Mouse (Mus musculus): ENCODE measurements around the gene Arid3b. TPM values are rescaled to one million over a fixed set of nuclear protein-coding genes. Genes with fewer than 3 reads are reported as not detected.

Arid3b gene
- total RNA-seq, 2 experiments from 2014 or later = 3.2 to 3.4 TPM

DNA sequence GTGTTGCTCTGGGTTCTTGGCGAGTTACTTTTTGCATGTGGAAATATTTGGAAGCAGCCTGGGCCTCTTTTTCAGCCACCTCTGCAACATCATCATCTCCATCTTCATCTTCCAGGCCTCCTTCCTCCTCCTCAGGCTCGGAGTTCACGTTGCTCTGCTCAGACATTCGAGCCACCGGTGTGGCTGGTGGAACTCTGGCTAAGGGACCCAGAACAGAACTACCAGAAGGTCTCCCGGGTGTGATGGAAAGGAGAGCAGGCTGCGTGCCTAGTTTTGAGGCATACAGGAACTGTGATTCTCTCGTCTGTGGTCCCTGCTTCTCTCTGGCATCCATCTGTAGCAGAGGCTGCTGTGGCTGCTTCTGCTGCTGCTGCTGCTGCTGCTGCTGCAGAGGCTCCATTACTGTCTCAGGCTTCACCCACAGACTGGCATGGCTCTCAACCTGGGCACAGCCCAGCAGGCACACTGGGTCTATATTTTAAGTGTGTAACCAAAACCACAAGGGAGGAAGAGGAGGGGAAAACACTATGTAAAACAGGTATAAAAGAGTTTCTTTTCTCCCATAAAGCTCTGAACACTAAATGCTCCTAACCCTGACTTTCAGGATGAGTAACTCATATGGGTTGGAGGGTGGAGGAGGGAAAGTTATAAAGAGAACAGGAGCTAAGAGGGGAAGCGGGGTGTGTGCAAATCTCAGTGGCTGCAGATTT, 2.7 kb downstream of the Arid3b start:
- ATAC-seq (replicated peaks; ENCODE audit: low FRiP score, low TSS enrichment, poor library complexity, severe bottlenecking) = no peak

GRCm38 (mm10) chr9:57831267-57832082, 5.1 kb downstream of the Arid3b start:
- peak; percentile 91 for ATAC-seq (replicated peaks; ENCODE audit: low FRiP score, low TSS enrichment, poor library complexity, severe bottlenecking)

GRCm38 (mm10) chr9:57829812-57830557, 6.6 kb downstream of the Arid3b start:
- no peak for ATAC-seq (replicated peaks; ENCODE audit: low FRiP score, low TSS enrichment, poor library complexity, severe bottlenecking)

- no peak for ATAC-seq (replicated peaks; ENCODE audit: low FRiP score, low TSS enrichment, poor library complexity, severe bottlenecking)
These were observed 13.2 kb downstream of the Arid3b start for GRCm38 (mm10) chr9:57823397-57823796.

- peak; percentile 73 for ATAC-seq (replicated peaks; ENCODE audit: low FRiP score, low TSS enrichment, poor library complexity, severe bottlenecking)
These were observed 13.8 kb downstream of the Arid3b start for GRCm38 (mm10) chr9:57822812-57823211.

- ATAC-seq (replicated peaks; ENCODE audit: low FRiP score, low TSS enrichment, poor library complexity, severe bottlenecking) = no peak; the same call in 1 of the 2 replicates
These were observed 16.2 kb downstream of the Arid3b start for GRCm38 (mm10) chr9:57820186-57821080.

DNA sequence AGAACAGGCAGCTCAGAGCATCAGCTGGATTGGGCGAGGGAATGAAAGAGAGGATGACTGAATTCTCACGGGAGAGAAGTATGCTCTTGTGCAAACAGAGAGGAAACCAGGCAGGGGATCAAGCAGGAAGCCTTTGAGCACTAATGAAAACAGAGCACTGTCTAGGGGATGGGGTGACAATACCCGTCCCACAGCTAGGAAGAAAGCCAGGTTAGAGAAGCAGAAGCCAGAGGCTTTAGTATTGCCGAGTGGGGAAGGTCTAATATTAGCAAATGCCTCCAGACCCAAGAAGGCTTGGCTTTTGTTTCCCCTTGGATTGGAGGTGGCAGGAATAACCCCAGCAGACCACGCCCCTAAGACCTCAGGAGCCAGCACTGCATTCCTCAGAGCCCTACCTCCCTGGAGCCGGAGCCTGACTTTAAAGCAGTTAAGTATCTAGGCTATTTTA, 19.3 kb downstream of the Arid3b start:
- no peak for ATAC-seq (replicated peaks; ENCODE audit: low FRiP score, low TSS enrichment, poor library complexity, severe bottlenecking)

GRCm38 (mm10) chr9:57814866-57815265, 21.7 kb downstream of the Arid3b start:
- ATAC-seq (replicated peaks; ENCODE audit: low FRiP score, low TSS enrichment, poor library complexity, severe bottlenecking) = no peak

GRCm38 (mm10) chr9:57814014-57814413, 22.6 kb downstream of the Arid3b start:
- ATAC-seq (replicated peaks; ENCODE audit: low FRiP score, low TSS enrichment, poor library complexity, severe bottlenecking) = no peak

DNA sequence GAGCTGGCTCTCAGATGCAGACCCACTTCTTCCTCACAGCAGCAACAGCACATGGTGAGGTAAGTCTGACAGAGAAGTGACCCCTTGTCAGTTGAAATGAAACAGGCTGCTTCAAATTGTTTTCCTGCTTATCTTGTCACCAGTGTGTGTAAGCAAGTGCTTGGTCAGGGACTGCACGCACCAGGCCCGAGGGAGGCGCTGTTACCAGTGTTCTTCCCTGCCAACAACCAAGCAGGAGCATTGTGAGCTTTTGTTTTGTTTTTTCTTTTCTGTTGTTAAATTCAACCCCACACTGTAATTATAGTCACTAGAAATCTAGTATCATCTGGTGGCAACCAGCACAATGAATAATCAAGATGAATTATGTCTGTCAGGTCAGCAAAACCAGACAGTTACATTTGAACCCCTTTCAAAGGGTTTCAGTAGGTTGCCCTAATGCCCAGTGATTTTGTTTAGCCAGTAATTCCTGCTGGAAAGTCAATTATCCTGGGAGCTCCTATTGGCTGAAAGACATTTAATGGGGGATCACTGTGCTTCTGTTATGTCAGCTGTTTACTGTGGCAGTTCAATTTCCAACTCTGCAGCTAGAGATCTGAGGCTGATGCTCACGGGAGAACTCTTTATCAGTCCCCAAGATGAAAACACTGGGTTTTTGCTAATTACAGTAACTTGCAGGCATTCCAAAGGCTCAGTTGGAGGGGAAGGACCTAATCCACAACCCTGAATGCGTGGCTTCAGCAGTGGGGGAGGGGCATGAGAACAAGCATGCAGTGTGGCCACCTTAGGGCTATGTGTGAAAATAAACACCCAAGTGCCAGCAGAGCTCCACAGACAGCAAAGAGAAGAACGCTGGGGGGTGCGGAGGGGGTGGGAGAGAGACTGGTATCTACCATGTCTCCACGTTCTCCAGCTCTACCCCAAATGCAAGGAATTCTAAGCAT, 24.5 kb downstream of the Arid3b start:
- ATAC-seq (replicated peaks; ENCODE audit: low FRiP score, low TSS enrichment, poor library complexity, severe bottlenecking) = no peak

DNA sequence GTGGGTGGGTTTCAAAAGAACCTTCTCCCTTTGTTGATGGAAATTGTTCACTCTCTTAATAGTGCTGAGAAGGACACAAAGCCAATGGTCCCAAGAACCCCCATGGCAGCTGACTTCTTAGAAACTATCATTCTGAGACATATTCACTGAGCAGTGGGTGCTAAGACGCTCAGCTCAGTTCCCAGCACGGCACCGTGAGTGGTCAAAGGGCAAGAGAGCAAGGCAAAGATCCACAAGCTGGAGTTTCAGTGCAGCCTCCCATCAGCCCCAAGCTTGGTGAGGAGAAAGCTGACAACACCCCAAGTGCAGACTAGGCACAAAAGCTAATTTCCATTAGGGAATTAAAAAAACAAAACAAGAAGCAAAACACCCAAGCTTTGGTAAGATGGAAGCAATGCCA, 25.9 kb downstream of the Arid3b start:
- ATAC-seq (replicated peaks; ENCODE audit: low FRiP score, low TSS enrichment, poor library complexity, severe bottlenecking) = no peak

DNA sequence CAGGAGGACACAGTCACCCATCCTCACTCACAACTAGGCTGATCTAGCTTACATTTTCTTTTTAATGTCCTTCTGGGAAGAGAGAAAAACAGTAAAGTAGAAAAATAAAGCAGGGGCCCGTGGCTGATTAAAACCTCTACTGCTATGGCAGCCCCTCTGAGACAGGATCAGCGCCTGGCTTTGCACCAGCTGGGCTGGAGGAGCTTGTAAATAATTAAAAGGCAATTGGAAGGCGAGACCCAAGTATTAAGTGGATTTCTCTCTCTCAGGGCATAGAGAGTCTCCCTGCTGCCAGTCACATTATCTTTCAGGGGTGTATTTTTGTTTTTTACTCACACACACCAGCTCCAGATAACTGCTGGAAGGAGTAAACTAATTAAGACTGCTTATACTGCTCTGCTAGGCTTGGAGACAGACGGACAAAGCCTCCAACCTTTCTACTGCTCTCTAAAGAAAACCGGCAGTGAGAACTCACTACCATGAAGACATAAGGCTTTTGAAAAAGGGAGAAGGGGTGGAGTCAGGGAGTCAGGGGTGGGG, 27.8 kb downstream of the Arid3b start:
- no peak for ATAC-seq (replicated peaks; ENCODE audit: low FRiP score, low TSS enrichment, poor library complexity, severe bottlenecking)

DNA sequence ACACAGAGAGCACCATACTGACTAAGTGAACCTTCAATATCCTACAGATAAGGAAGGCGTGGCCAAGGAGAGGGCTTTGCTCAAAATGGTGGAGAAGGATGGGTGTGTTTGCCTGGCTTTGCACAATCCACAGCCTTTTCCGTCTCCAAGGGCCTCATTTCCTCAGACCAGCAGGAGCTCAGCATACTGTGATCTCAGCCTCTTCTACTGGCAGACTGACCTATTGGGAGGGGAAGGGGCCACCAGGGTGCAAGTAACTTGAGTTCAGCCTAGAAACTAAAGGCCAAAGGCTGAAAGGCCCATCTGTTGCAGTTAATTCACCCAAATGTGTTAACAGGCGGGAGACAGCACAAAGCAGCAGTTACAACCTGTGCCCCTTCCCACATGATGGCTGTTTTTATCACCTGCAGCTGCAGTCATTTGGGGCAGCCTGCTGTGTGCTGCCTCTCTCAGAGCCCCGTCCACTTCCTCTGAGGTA, 29.4 kb downstream of the Arid3b start:
- no peak for ATAC-seq (replicated peaks; ENCODE audit: low FRiP score, low TSS enrichment, poor library complexity, severe bottlenecking)

DNA sequence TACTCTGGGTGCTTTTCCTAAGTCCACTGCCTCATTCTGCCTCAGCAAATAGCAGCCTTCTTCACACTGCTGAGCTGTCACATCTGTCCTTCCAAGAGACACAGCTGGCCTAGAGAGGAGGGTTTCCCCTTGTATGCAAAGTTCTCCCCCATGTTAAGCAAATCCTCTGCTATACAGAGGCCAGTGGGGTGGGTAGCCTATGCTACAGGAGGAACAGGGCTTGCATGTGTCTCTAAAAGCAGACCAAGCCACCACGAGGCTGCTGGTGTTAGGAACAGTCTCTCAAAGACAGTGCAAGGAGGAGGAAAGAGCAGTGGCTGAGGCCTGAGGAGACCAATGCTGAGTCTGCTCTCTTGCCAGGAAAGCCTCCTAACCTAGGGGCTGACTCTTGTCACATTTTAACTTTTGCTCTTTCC, 30.5 kb downstream of the Arid3b start:
- ATAC-seq (replicated peaks; ENCODE audit: low FRiP score, low TSS enrichment, poor library complexity, severe bottlenecking) = no peak

GRCm38 (mm10) chr9:57805087-57805737, 31.4 kb downstream of the Arid3b start:
- ATAC-seq (replicated peaks; ENCODE audit: low FRiP score, low TSS enrichment, poor library complexity, severe bottlenecking) = no peak

DNA sequence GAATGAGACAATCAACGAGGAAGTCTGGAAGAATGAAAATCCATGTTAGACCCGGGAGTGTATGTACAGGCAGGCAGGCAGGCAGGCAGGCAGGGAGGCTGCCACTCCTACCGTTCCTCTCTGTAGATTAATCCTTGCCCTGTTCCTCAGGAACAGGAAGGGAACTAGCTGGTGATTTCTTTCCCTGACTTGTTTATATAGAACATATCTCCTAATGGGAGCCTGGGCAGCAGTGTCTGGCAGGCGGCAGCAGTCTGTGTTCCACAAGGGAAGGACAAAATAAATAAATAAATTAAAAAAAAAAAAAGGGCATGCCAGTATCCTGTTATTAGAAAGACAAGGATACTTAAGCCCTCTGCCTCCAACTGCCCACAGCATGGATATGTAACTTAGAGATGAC, 32.8 kb downstream of the Arid3b start:
- no peak for ATAC-seq (replicated peaks; ENCODE audit: low FRiP score, low TSS enrichment, poor library complexity, severe bottlenecking)

DNA sequence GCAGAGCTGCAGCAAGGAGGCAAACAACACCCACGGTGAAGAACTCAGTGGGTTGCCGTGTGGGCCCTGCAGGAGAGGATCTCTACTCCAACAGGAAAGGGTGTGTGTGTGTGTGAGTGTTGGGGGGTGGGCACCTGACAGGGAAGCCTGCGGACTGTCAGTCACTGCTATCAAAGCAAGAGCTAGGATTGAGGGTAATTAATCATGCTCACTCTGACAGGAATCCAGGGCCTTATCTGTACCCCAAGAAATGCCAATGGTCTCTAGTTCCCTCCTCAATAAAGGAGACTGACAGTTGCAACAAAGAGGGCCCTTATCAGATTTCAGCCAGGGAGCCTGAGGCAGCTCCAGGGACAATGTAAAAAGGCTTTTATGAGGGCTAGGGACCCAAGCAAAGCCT, 33.5 kb downstream of the Arid3b start:
- 0 out of 2 replicates have a peak, but pooled peaks have one; percentile 22 for ATAC-seq (replicated peaks; ENCODE audit: low FRiP score, low TSS enrichment, poor library complexity, severe bottlenecking)
